In genomic region chr9:60744971-60745370, GRCm38 (mm10) we compare ENCODE assay signal across 6 mouse cellular contexts. TPM values are rescaled to one million over a fixed set of nuclear protein-coding genes. Genes with fewer than 3 reads are reported as not detected.
"Had no signal": no experiment of that assay in that cellular context is flagged by ENCODE, and none has a peak within 500 bp of the region (broad histone marks: within the 10 kb centered on the region; RNA-seq: fewer than 3 reads in every experiment).

No protein-coding gene starts in this region.

- H3K4me1 ChIP-seq: neural tube, embryonic 12.5 days had no signal

- H3K36me3 ChIP-seq: limb, embryonic 13.5 days; neural tube, embryonic 12.5 days had no signal

- H3K4me3 ChIP-seq: limb, embryonic 13.5 days; neural tube, embryonic 12.5 days had no signal

- H3K4me2 ChIP-seq: limb, embryonic 13.5 days; neural tube, embryonic 12.5 days had no signal

- H3K27me3 ChIP-seq: neural tube, embryonic 12.5 days had no signal

- H3K9me3 ChIP-seq: limb, embryonic 13.5 days; neural tube, embryonic 12.5 days had no signal

- H3K9ac ChIP-seq: limb, embryonic 13.5 days; liver, embryonic 14.5 days; neural tube, embryonic 12.5 days had no signal

- H3K27ac ChIP-seq: kidney, postnatal 0 days; limb, embryonic 13.5 days; liver, embryonic 14.5 days; neural tube, embryonic 12.5 days; stomach, postnatal 0 days had no signal

RNA-seq across cellular contexts. Expression of gene Larp6, which starts 32.2 kb away (rescaled TPM):
- polyA plus RNA-seq: liver, adult 2 months had no signal
